Mouse (Mus musculus): Measurements from ENCODE around the gene Jdp2. TPM values are rescaled to one million over a fixed set of nuclear protein-coding genes. Genes with fewer than 3 reads are reported as not detected.

Gene Jdp2
- polyA plus RNA-seq, 1 experiment from 2014 or later, result 0.25 TPM

DNA sequence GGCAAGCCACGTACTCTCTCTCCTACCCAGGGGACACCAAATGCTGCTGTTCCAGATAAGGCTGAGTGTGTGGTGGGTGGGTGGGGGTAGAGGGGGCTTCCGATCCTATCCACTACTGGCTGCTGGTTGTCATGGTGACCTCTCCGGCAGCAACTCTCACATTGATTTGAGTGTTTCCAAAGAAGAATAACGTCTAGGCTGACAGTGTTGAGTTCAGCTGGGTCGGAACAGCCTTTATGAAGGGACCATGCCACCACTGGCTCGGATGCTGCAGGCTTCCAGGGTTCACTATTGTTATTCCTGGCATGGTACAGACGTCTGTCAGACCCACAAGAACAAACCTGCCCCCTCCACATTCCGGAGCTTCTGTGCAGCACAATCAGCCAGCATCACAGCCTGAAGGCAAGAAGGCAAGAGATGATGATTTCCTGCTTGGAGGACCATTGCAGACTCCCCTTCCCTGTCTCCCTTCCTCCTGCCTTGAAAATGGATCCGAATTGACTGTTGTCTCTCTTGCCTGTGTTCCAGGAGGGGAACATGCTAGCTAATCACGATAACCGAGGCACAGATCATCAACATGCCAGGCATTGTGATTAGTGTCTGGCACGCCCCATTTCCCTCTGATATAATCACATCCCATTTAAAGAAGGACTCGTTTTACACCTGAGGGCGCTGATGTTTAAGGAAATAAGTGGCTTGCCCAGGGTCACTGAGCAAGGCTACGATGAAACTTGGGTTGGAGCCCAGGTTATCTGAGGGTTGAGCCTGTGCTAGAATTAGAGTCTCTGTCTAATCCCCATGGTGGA lies 17.4 kb upstream of the Jdp2 start:
- peak overlapping the region; percentile 72 for H3K27ac ChIP-seq
- H3K36me3 ChIP-seq, result no peaks in the 10 kb centered on the region
- peak overlapping the region; percentile 26; the same call in 1 of the 2 replicates for H3K4me3 ChIP-seq
- WGBS, result 44% methylated on average over 15 of the region's 15 CpGs
- peaks cover 33% of the 10 kb centered on the region for H3K4me1 ChIP-seq (replicated peaks)
- peak; percentile 46 for DNase-seq (ENCODE audit: low spot score)
- H3K27me3 ChIP-seq (ENCODE audit: insufficient read depth, poor library complexity, severe bottlenecking), result no peaks in the 10 kb centered on the region
- no peaks in the 10 kb centered on the region for H3K9me3 ChIP-seq

DNA sequence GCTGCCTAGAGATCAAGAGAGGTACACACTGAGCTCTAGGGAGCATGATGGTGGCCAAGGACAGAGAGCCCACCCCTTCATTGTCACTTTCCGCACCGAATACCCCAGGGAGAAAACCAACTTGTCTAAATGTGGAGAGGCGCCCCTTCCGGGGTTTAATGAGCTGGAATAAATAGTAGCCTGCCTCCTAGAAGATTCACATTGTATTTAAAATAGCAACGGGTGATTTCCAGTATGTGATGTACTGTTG lies 16.8 kb upstream of the Jdp2 start:
- peaks cover 33% of the 10 kb centered on the region for H3K4me1 ChIP-seq (replicated peaks)
- peak overlapping the region; percentile 72 for H3K27ac ChIP-seq
- no peak for DNase-seq (ENCODE audit: low spot score)
- no peaks in the 10 kb centered on the region for H3K9me3 ChIP-seq
- H3K36me3 ChIP-seq, result no peaks in the 10 kb centered on the region
- no peak overlapping the region for H3K4me3 ChIP-seq
- 72% methylated on average over 5 of the region's 5 CpGs for WGBS
- H3K27me3 ChIP-seq (ENCODE audit: insufficient read depth, poor library complexity, severe bottlenecking), result no peaks in the 10 kb centered on the region

DNA sequence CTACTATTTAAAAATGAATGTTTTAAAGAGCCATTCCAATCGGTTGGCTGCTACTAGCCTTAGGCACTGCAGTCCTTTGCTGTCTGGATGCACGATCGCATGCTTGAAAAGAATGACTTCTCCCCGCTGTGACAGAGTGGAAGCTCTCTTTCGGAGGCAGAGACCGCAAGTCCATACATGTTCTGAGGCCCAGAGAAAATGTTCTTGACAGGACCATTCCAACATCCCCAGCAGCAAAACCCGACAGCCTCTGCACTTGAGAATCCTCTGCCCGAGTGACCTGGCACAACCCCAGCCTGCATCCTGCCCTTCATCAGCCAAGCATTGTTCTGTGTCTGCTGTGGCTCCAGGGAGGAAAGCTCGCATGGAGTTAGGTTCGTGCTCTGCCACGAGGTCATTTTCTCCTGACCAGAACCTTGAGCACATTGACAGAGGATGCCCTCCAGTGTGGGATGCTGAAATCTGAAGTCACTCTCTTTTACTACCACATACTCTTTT lies 13.0 kb upstream of the Jdp2 start:
- no peak overlapping the region for H3K4me3 ChIP-seq
- no peaks in the 10 kb centered on the region for H3K9me3 ChIP-seq
- no peaks in the 10 kb centered on the region for H3K27me3 ChIP-seq (ENCODE audit: insufficient read depth, poor library complexity, severe bottlenecking)
- H3K27ac ChIP-seq, result peak overlapping the region; percentile 18; the same call in 1 of the 2 replicates
- no peaks in the 10 kb centered on the region for H3K36me3 ChIP-seq
- DNase-seq (ENCODE audit: low spot score), result no peak
- H3K4me1 ChIP-seq (replicated peaks), result peaks cover 29% of the 10 kb centered on the region
- 69% methylated on average over 11 of the region's 11 CpGs for WGBS

GRCm38 (mm10) chr12:85589870-85590382 lies 8.9 kb upstream of the Jdp2 start:
- H3K4me3 ChIP-seq, result no peak overlapping the region
- H3K4me1 ChIP-seq (replicated peaks), result peaks cover 4% of the 10 kb centered on the region
- no peaks in the 10 kb centered on the region for H3K9me3 ChIP-seq
- no peaks in the 10 kb centered on the region for H3K36me3 ChIP-seq
- DNase-seq (ENCODE audit: low spot score), result no peak
- H3K27ac ChIP-seq, result no peak overlapping the region
- WGBS, result 64% methylated on average over 5 of the region's 5 CpGs
- H3K27me3 ChIP-seq (ENCODE audit: insufficient read depth, poor library complexity, severe bottlenecking), result no peaks in the 10 kb centered on the region

DNA sequence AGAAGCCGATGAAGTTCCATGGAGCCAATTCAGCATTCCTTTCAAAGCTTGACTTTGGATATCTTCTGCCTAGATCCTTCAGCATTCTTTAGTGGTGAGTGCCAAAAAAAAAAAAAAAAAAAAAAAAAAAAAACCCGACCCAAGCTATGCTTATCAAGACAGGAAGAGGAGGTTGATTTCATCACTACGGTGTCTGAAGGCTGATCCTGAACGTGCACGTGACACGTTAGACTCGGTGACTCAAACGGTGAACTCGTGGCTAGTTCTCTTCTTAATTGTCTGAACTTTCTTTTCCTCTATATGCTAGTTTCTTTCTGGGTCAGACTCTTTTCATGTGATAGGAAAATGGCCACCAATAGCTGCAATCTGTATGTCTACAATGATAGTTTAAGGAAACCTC lies 5.9 kb upstream of the Jdp2 start:
- H3K27me3 ChIP-seq (ENCODE audit: insufficient read depth, poor library complexity, severe bottlenecking), result peaks cover 18% of the 10 kb centered on the region
- 92% methylated on average over 9 of the region's 9 CpGs for WGBS
- H3K4me3 ChIP-seq, result no peak overlapping the region
- peaks cover 4% of the 10 kb centered on the region for H3K4me1 ChIP-seq (replicated peaks)
- DNase-seq (ENCODE audit: low spot score), result no peak
- H3K9me3 ChIP-seq, result no peaks in the 10 kb centered on the region
- H3K36me3 ChIP-seq, result no peaks in the 10 kb centered on the region
- no peak overlapping the region for H3K27ac ChIP-seq

DNA sequence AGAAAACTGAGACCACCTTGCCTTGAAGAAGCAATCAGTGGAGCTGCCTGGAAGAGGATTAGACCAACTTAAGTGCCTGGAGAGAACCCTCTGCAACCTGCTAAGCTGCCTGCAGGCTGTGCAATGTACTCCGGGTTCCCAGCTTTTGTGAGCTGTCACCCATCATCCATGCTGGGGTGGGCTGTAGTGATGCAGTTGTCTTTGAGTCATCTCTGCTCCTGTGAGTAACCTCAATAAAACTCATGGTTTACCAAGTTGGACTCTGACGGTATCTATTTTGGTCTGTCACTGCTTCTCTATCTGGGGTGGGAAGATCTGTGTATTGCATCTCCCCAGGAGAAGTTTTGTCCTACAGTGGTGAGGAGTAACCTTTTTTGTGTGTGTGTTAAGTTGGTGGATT lies 4.4 kb upstream of the Jdp2 start:
- Histone ChIP-seq H3K27me3 (ENCODE audit: insufficient read depth, poor library complexity, severe bottlenecking) (peaks cover 24% of the 10 kb centered on the region), H3K27ac (no peak overlapping the region)
- 91% methylated on average over 2 of the region's 2 CpGs for WGBS

GRCm38 (mm10) chr12:85598053-85598452 lies 774 bp upstream of the Jdp2 start:
- peak overlapping the region; percentile 91 for H3K27ac ChIP-seq
- peak overlapping the region; percentile 84 for H3K4me3 ChIP-seq
- peaks cover 40% of the 10 kb centered on the region for H3K4me1 ChIP-seq (replicated peaks)
- DNase-seq (ENCODE audit: low spot score), result no peak
- WGBS, result 36% methylated on average over 11 of the region's 11 CpGs
- H3K36me3 ChIP-seq, result no peaks in the 10 kb centered on the region
- H3K27me3 ChIP-seq (ENCODE audit: insufficient read depth, poor library complexity, severe bottlenecking), result peaks cover 52% of the 10 kb centered on the region
- no peaks in the 10 kb centered on the region for H3K9me3 ChIP-seq

More for the DNA sequence above, 4.4 kb upstream of the Jdp2 start:
- DNase-seq (ENCODE audit: low spot score), result no peak
- Histone ChIP-seq H3K36me3 (no peaks in the 10 kb centered on the region), H3K4me3 (no peak overlapping the region), H3K9me3 (no peaks in the 10 kb centered on the region), H3K4me1 (replicated peaks) (peaks cover 18% of the 10 kb centered on the region)

- no peaks in the 10 kb centered on the region for H3K9me3 ChIP-seq
- H3K4me1 ChIP-seq (replicated peaks), result peaks cover 48% of the 10 kb centered on the region
- peak overlapping the region; percentile 84 for H3K4me3 ChIP-seq
- H3K27ac ChIP-seq, result peak overlapping the region; percentile 91
- WGBS, result under 1% methylated on average over 49 of the region's 49 CpGs
- DNase-seq (ENCODE audit: low spot score), result peak; percentile 61
- H3K36me3 ChIP-seq, result no peaks in the 10 kb centered on the region
- peaks cover 52% of the 10 kb centered on the region for H3K27me3 ChIP-seq (ENCODE audit: insufficient read depth, poor library complexity, severe bottlenecking)
These were observed 788 bp downstream of the Jdp2 start for GRCm38 (mm10) chr12:85599478-85600152.

DNA sequence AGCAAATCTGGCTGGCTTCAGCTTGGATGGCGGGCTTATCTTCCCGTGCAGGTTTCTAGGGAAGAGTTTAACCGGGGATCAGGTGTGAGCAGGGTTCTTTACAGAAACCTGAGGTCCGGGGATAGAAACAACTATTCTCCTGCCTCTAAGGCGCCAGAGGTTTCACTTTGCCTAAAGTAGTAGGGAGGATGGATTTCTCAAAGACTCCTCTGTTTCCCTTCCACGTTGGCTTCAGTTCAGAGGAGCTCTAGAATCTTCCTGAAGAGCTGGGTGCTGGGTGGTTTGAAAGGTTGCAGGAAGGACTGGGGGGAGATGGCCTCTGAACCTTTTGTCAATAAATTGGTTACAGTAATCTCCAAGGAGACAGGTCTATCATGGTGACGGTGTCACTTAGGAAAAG lies 1.8 kb downstream of the Jdp2 start:
- WGBS, result 49% methylated on average over 7 of the region's 7 CpGs
- Histone ChIP-seq H3K4me1 (replicated peaks) (peaks cover 57% of the 10 kb centered on the region), H3K27me3 (ENCODE audit: insufficient read depth, poor library complexity, severe bottlenecking) (peaks cover 52% of the 10 kb centered on the region)

DNA sequence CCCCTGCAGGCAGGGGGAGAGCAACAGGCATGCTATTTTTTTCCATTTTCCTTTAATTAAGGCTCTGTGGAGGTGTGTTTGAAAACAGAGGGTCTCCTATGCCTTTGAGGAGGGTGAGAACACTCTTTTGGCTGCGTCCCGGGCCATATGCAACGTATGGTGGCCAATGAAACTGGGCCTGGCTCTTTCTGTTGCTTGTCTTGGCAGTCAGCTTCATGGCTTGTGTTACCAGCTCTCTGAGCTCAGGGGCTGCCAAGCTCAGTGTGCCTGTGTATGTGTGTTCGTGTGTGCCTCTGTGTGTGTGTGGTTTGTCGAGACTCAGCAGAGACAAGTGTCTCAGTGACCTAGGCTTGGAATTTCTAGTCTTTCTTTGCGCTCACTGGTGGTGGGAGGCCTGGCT lies 2.7 kb downstream of the Jdp2 start:
- no peaks in the 10 kb centered on the region for H3K9me3 ChIP-seq
- WGBS, result 86% methylated on average over 6 of the region's 6 CpGs
- no peak overlapping the region for H3K27ac ChIP-seq
- DNase-seq (ENCODE audit: low spot score), result no peak
- peaks cover 48% of the 10 kb centered on the region for H3K27me3 ChIP-seq (ENCODE audit: insufficient read depth, poor library complexity, severe bottlenecking)
- H3K4me3 ChIP-seq, result no peak overlapping the region
- no peaks in the 10 kb centered on the region for H3K36me3 ChIP-seq
- peaks cover 57% of the 10 kb centered on the region for H3K4me1 ChIP-seq (replicated peaks)

More for the DNA sequence above, 1.8 kb downstream of the Jdp2 start:
- H3K4me3 ChIP-seq, result peak overlapping the region; percentile 84; the same call in 1 of the 2 replicates
- H3K36me3 ChIP-seq, result no peaks in the 10 kb centered on the region
- no peaks in the 10 kb centered on the region for H3K9me3 ChIP-seq
- no peak overlapping the region for H3K27ac ChIP-seq
- no peak for DNase-seq (ENCODE audit: low spot score)

DNA sequence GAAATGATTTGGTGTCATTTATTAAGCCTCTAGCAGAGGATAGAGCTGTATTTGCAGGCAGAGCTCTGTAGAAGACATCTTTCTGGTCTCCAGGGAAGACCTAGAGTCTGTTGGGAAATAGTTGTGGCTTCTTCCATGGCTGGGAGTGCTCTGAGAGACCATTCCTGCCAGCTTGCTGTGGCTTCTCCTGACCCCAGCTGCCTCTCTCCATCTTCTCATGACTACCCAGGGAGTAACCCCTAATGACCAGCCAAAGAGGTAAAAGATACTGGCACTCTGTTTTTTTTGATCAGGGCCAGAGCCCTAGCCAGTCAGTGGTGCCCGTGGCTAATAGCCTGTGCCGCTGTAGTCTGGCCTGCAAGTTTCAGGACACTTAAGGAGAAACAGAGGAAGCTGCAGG lies 3.3 kb downstream of the Jdp2 start:
- Histone ChIP-seq H3K4me3 (no peak overlapping the region), H3K4me1 (replicated peaks) (peaks cover 57% of the 10 kb centered on the region), H3K9me3 (no peaks in the 10 kb centered on the region), H3K27ac (no peak overlapping the region), H3K27me3 (ENCODE audit: insufficient read depth, poor library complexity, severe bottlenecking) (peaks cover 41% of the 10 kb centered on the region), H3K36me3 (no peaks in the 10 kb centered on the region)
- WGBS, result 82% methylated on average over 2 of the region's 2 CpGs
- DNase-seq (ENCODE audit: low spot score), result no peak

- 75% methylated on average over 12 of the region's 12 CpGs for WGBS
- no peak for DNase-seq (ENCODE audit: low spot score)
- no peak overlapping the region for H3K27ac ChIP-seq
- no peaks in the 10 kb centered on the region for H3K9me3 ChIP-seq
- peaks cover 35% of the 10 kb centered on the region for H3K27me3 ChIP-seq (ENCODE audit: insufficient read depth, poor library complexity, severe bottlenecking)
- no peak overlapping the region for H3K4me3 ChIP-seq
- no peaks in the 10 kb centered on the region for H3K36me3 ChIP-seq
- H3K4me1 ChIP-seq (replicated peaks), result peaks cover 54% of the 10 kb centered on the region
These were observed 4.0 kb downstream of the Jdp2 start for GRCm38 (mm10) chr12:85602811-85603210.

DNA sequence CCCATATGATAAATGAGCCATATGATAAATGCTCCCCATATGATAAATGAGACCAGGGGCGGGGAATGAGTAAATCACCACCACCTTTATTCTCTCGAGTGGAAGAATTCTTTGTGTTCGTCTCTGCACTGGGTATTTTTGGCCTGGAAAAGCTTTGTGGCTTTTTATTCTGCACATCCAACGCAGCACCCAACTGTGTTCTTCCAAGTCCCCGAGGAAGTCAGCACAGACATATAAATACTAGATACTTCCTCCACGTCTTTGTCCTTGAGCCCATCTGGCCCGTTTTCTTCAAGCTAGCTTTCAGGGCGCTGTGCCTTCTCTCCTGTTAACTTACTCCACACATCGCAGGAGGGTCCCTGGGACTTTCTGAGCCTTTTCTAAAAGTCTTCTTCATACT lies 4.9 kb downstream of the Jdp2 start:
- Histone ChIP-seq H3K36me3 (no peaks in the 10 kb centered on the region), H3K4me3 (no peak overlapping the region), H3K4me1 (replicated peaks) (peaks cover 49% of the 10 kb centered on the region), H3K27me3 (ENCODE audit: insufficient read depth, poor library complexity, severe bottlenecking) (peaks cover 28% of the 10 kb centered on the region), H3K9me3 (no peaks in the 10 kb centered on the region), H3K27ac (no peak overlapping the region)
- 82% methylated on average over 9 of the region's 9 CpGs for WGBS
- DNase-seq (ENCODE audit: low spot score), result no peak

Data from hindbrain, embryonic 10.5 days (tissue).